ENCODE assay signal across 9 mouse cellular contexts in genomic region chr4:49596846-49597182, GRCm38 (mm10). TPM values are rescaled to one million over a fixed set of nuclear protein-coding genes. Genes with fewer than 3 reads are reported as not detected.
A peak's percentile ranks its signal among the peaks of the same experiment; 100 is the strongest.
DNase-seq lines count a peak whose midpoint lies in the region; ATAC-seq and TF ChIP-seq lines count a peak whose summit lies in the region.
"Had no signal": no experiment of that assay in that cellular context is flagged by ENCODE, and none has a peak within 500 bp of the region (broad histone marks: within the 10 kb centered on the region; RNA-seq: fewer than 3 reads in every experiment).

No protein-coding gene starts in this region.

- H3K79me3 ChIP-seq in C2C12 (ENCODE audit: low read depth), result no peaks in the 10 kb centered on the region

- no peak for ATAC-seq in heart, embryonic 13.5 days (ENCODE audit: extremely low read depth, insufficient number of reproducible peaks, low FRiP score, low TSS enrichment)
- ATAC-seq in hindbrain, embryonic 15.5 days (ENCODE audit: low FRiP score, low read depth), result no peak; the same call in 1 of the 2 replicates
- no peak; the same call in 1 of the 2 replicates for ATAC-seq in midbrain, embryonic 15.5 days (replicated peaks)

- H3K79me2 ChIP-seq in C2C12 (ENCODE audit: control insufficient read depth, insufficient read depth), result no peaks in the 10 kb centered on the region

- no peaks in the 10 kb centered on the region for H3K9me3 ChIP-seq in heart, embryonic 13.5 days
- H3K9me3 ChIP-seq in hindbrain, embryonic 15.5 days, result no peaks in the 10 kb centered on the region
- no peaks in the 10 kb centered on the region for H3K9me3 ChIP-seq in midbrain, embryonic 15.5 days

- H3K36me3 ChIP-seq in heart, embryonic 13.5 days, result no peaks in the 10 kb centered on the region
- H3K36me3 ChIP-seq in C2C12 (ENCODE audit: control insufficient read depth, insufficient read depth), result no peaks in the 10 kb centered on the region
- H3K36me3 ChIP-seq in hindbrain, embryonic 15.5 days, result no peaks in the 10 kb centered on the region
- H3K36me3 ChIP-seq in midbrain, embryonic 15.5 days (replicated peaks), result no peaks in the 10 kb centered on the region

- H3K27ac ChIP-seq in heart, embryonic 13.5 days (replicated peaks), result peak overlapping the region; percentile 91
- peak overlapping the region; percentile 100 for H3K27ac ChIP-seq in cortical plate, adult 2 months (ENCODE audit: insufficient read depth, low read length)
- peak overlapping the region; percentile 94 for H3K27ac ChIP-seq in hindbrain, embryonic 15.5 days (replicated peaks)
- H3K27ac ChIP-seq in midbrain, embryonic 15.5 days, result peak overlapping the region; percentile 94

- no peak for TF ChIP-seq POLR2A in cortical plate, adult 2 months (IDR thresholded peaks at IDR 0.05; ENCODE audit: extremely low read depth, insufficient read depth, low read length)

- DNase-seq in heart, adult 11 months, result no peak
- no peak for DNase-seq in thymus, adult 18-20 months
- DNase-seq in cerebellum, postnatal 25 days, result no peak

- H3K4me1 ChIP-seq in heart, embryonic 13.5 days, result peaks cover 21% of the 10 kb centered on the region
- H3K4me1 ChIP-seq in cortical plate, adult 2 months (ENCODE audit: control insufficient read depth, insufficient read depth, low read length), result peaks cover 3% of the 10 kb centered on the region; the same call in 1 of the 2 replicates
- H3K4me1 ChIP-seq in hindbrain, embryonic 15.5 days (replicated peaks), result peaks cover 17% of the 10 kb centered on the region
- H3K4me1 ChIP-seq in midbrain, embryonic 15.5 days, result peaks cover 11% of the 10 kb centered on the region

- whole genome bisulfite sequencing in heart, embryonic 13.5 days, result 1% methylated on average over 20 of the region's 20 CpGs
- WGBS in hindbrain, embryonic 15.5 days, result 2% methylated on average over 20 of the region's 20 CpGs
- WGBS in midbrain, embryonic 15.5 days, result under 1% methylated on average over 20 of the region's 20 CpGs

- H3K4me2 ChIP-seq in heart, embryonic 13.5 days, result peak overlapping the region; percentile 72
- peak overlapping the region; percentile 76 for H3K4me2 ChIP-seq in hindbrain, embryonic 15.5 days
- peak overlapping the region; percentile 60 for H3K4me2 ChIP-seq in midbrain, embryonic 15.5 days

- H3K27me3 ChIP-seq in heart, embryonic 13.5 days (replicated peaks), result no peaks in the 10 kb centered on the region
- H3K27me3 ChIP-seq in C2C12 (ENCODE audit: control insufficient read depth, insufficient read depth, insufficient read length), result peaks cover 12% of the 10 kb centered on the region
- H3K27me3 ChIP-seq in hindbrain, embryonic 15.5 days, result no peaks in the 10 kb centered on the region
- H3K27me3 ChIP-seq in midbrain, embryonic 15.5 days (replicated peaks), result no peaks in the 10 kb centered on the region

- H3K4me3 ChIP-seq in heart, embryonic 13.5 days, result peak overlapping the region; percentile 68
- H3K4me3 ChIP-seq in C2C12 (ENCODE audit: insufficient read depth, poor library complexity, severe bottlenecking), result no peak overlapping the region
- peak overlapping the region; percentile 100 for H3K4me3 ChIP-seq in cortical plate, adult 2 months (ENCODE audit: insufficient read depth, low read length)
- H3K4me3 ChIP-seq in hindbrain, embryonic 15.5 days, result peak overlapping the region; percentile 66
- peak overlapping the region; percentile 83 for H3K4me3 ChIP-seq in midbrain, embryonic 15.5 days

- peak overlapping the region; percentile 34 for H3ac ChIP-seq in C2C12 (ENCODE audit: control insufficient read depth, insufficient read length, low read depth)

- TF ChIP-seq CTCF in C2C12 (IDR thresholded peaks at IDR 0.05; ENCODE audit: control insufficient read depth, insufficient read depth, insufficient read length), result no peak
- no peak for TF ChIP-seq CTCF in cortical plate, adult 2 months (IDR thresholded peaks at IDR 0.05; ENCODE audit: extremely low read depth, insufficient read depth, low read length)

- H3K9ac ChIP-seq in heart, embryonic 13.5 days, result peak overlapping the region; percentile 88
- peak overlapping the region; percentile 73 for H3K9ac ChIP-seq in hindbrain, embryonic 15.5 days
- H3K9ac ChIP-seq in midbrain, embryonic 15.5 days, result peak overlapping the region; percentile 83

TF ChIP-seq in C2C12, 6 proteins besides CTCF, POLR2A, EP300 and RAD21:
- no peak for TF ChIP-seq USF1 (IDR thresholded peaks at IDR 0.05; ENCODE audit: low read depth)
- TF ChIP-seq MYOG (IDR thresholded peaks at IDR 0.05; ENCODE audit: control insufficient read depth, extremely low read depth, insufficient read length), result no peak
- no peak for TF ChIP-seq CEBPB (IDR thresholded peaks at IDR 0.05; ENCODE audit: low read depth)
- no peak for TF ChIP-seq MAX (IDR thresholded peaks at IDR 0.05)
- TF ChIP-seq MYOD1 (IDR thresholded peaks at IDR 0.05; ENCODE audit: control insufficient read depth, insufficient read length, low read depth), result no peak
- no peak for TF ChIP-seq FOSL1 (IDR thresholded peaks at IDR 0.05; ENCODE audit: insufficient read depth, low read length, poor library complexity, severe bottlenecking)
TF ChIP-seq in C2C12: peak in this region for 0.

RNA-seq across cellular contexts. Expression of gene Tmem246, which starts 0.9 kb away (rescaled TPM):
- 45.0 and 49.9 TPM in 2 replicates for polyA plus RNA-seq in heart, embryonic 13.5 days (2015; fragmentation: Nextera tagmentation; extraction: Ambion mirVana)
- 0.34 TPM for polyA plus RNA-seq in C2C12 (2012; fragmentation: generic; extraction: Trizol)
- polyA plus RNA-seq in cortical plate, adult 2 months (2012; rRNA removed), result 76.4 and 78.4 TPM in 2 replicates
- 118 and 128 TPM in 2 replicates for polyA plus RNA-seq in hindbrain, embryonic 15.5 days (2015; fragmentation: Nextera tagmentation; extraction: Ambion mirVana)
- polyA plus RNA-seq in midbrain, embryonic 15.5 days (2015; fragmentation: Nextera tagmentation; extraction: Ambion mirVana), result 107 and 108 TPM in 2 replicates
- polyA plus RNA-seq: Patski had no signal

RNA-seq across cellular contexts. Expression of gene Rnf20, which starts 35.0 kb away (rescaled TPM):
- polyA plus RNA-seq in heart, embryonic 13.5 days (2015; fragmentation: Nextera tagmentation; extraction: Ambion mirVana), result 21.8 and 23.8 TPM in 2 replicates
- polyA plus RNA-seq in C2C12 (2012; fragmentation: generic; extraction: Trizol), result 17.3 TPM
- polyA plus RNA-seq in cortical plate, adult 2 months (2012; rRNA removed), result 67.1 and 67.7 TPM in 2 replicates
- polyA plus RNA-seq in hindbrain, embryonic 15.5 days (2015; fragmentation: Nextera tagmentation; extraction: Ambion mirVana), result 49.2 and 49.8 TPM in 2 replicates
- 53.3 and 57.4 TPM in 2 replicates for polyA plus RNA-seq in midbrain, embryonic 15.5 days (2015; fragmentation: Nextera tagmentation; extraction: Ambion mirVana)

RNA-seq across cellular contexts. Expression of gene Aldob, which starts 47.5 kb away (rescaled TPM):
- polyA plus RNA-seq in heart, embryonic 13.5 days (2015; fragmentation: Nextera tagmentation; extraction: Ambion mirVana), result 0.32 and 4.8 TPM in 2 replicates
- not detected for polyA plus RNA-seq in C2C12 (2012; fragmentation: generic; extraction: Trizol)
- 4.3 and 5.7 TPM in 2 replicates for polyA plus RNA-seq in cortical plate, adult 2 months (2012; rRNA removed)
- polyA plus RNA-seq in hindbrain, embryonic 15.5 days (2015; fragmentation: Nextera tagmentation; extraction: Ambion mirVana), result 0.43 and 0.47 TPM in 2 replicates
- 0.25 and 0.77 TPM in 2 replicates for polyA plus RNA-seq in midbrain, embryonic 15.5 days (2015; fragmentation: Nextera tagmentation; extraction: Ambion mirVana)
- polyA plus RNA-seq: Patski had no signal

Comparison
In these comparisons a context has a peak if more than half of its experiments do, and no peak if none do; other contexts are left out.
1. RNA of gene Tmem246, which starts 0.9 kb away (polyA plus RNA-seq): 118 to 128 TPM in hindbrain, embryonic 15.5 days, 107 to 108 TPM in midbrain, embryonic 15.5 days, 76.4 to 78.4 TPM in cortical plate, adult 2 months and 45.0 to 49.9 TPM in heart, embryonic 13.5 days; 0.34 TPM in C2C12 (single experiment); every median in the first group is over 10 times any median in the second.
2. Peak in every context shown above with its lines, with median percentiles within 50 percentile points of each other: H3K27ac ChIP-seq, H3K4me2 ChIP-seq and H3K9ac ChIP-seq.